Mouse (Mus musculus) megakaryocyte, embryonic 14.5 days (primary cell): ENCODE data around the gene Poldip3.

Experiments
- FLI1 ChIP-seq: IDR thresholded peaks from 2 replicates; pipeline ENCODE4 v1.6.1; 2012; ENCODE audit warnings: low read length, inconsistent platforms, mixed read lengths
- GATA1 ChIP-seq: IDR thresholded peaks from 3 replicates; pipeline ENCODE4 v1.6.1; 2012; ENCODE audit warnings: mixed read lengths, low read length, inconsistent platforms, borderline replicate concordance

- TF ChIP-seq GATA1 (no peak), FLI1 (no peak)
Measured at GRCm38 (mm10) chr15:83155672-83156419, 6.7 kb upstream of the Poldip3 start.
